Mouse (Mus musculus) liver, embryonic 14.5 days (tissue): ENCODE measurements around the gene Fhl2. TPM values are rescaled to one million over a fixed set of nuclear protein-coding genes. Genes with fewer than 3 reads are reported as not detected.

Experiments
- ATAC-seq: fragments of 200-750 bp; cut with Nextera tagmentation; 2 replicates; pipeline ENCODE4 v1.8.0; 2017; ENCODE audit warnings: moderate number of reproducible peaks, mild to moderate bottlenecking, moderate library complexity; ENCODE audit not compliant: insufficient read depth
- DNase-seq, 3 experiments: peaks; one replicate each; pipeline ENCODE4 v3.0.0-alpha.2; 2012 to 2013; ENCODE audit warnings: low read depth in 3 of 3, low spot score in 3 of 3
- H3K27ac ChIP-seq: fragments of 300-500 bp; sonication (generic); 2 replicates; pipeline ENCODE4 v1.5.1; 2014; ENCODE audit warnings: moderate library complexity, mild to moderate bottlenecking, control low read depth, inconsistent platforms
- H3K27me3 ChIP-seq: fragments of 300-500 bp; sonication (generic); 2 replicates; pipeline ENCODE4 v1.6.1; 2014; ENCODE audit warnings: mild to moderate bottlenecking, low read length, moderate library complexity; ENCODE audit not compliant: control insufficient read depth, insufficient read depth
- H3K36me3 ChIP-seq: fragments of 300-500 bp; sonication (generic); replicated peaks from 2 replicates; pipeline ENCODE4 v1.6.1; 2014; ENCODE audit warnings: low read depth; ENCODE audit not compliant: control insufficient read depth, insufficient read depth
- H3K4me1 ChIP-seq, 2 experiments: fragments of 200-500 bp in 1 of 2; fragments of 300-500 bp in 1 of 2; sonication (generic) in 1 of 2; replicated peaks; 2 replicates each; pipeline ENCODE4 v1.6.1; 2012 to 2014; ENCODE audit warnings: antibody characterized with exemption in 1 of 2, inconsistent platforms in 1 of 2, low read length in 1 of 2; ENCODE audit not compliant: control insufficient read depth in 2 of 2, insufficient read depth in 2 of 2
- H3K4me2 ChIP-seq: fragments of 300-500 bp; sonication (generic); 2 replicates; pipeline ENCODE4 v1.6.1; 2014; ENCODE audit warnings: low read depth, mild to moderate bottlenecking, control low read depth, moderate library complexity
- H3K4me3 ChIP-seq, 2 experiments: fragments of 200-500 bp in 1 of 2; fragments of 300-500 bp in 1 of 2; sonication (generic) in 1 of 2; 2 replicates each; pipeline ENCODE4 v1.5.1; 2012 to 2014; ENCODE audit warnings: low read depth in 2 of 2, low read length in 2 of 2, mild to moderate bottlenecking in 2 of 2, control low read depth in 1 of 2, inconsistent platforms in 1 of 2, moderate library complexity in 1 of 2; ENCODE audit not compliant: insufficient read depth in 1 of 2
- H3K9ac ChIP-seq: fragments of 300-500 bp; sonication (generic); replicated peaks from 2 replicates; pipeline ENCODE4 v1.6.1; 2014; ENCODE audit warnings: mild to moderate bottlenecking, control low read depth, moderate library complexity
- H3K9me3 ChIP-seq: fragments of 300-500 bp; sonication (generic); 2 replicates; pipeline ENCODE4 v1.6.1; 2016; ENCODE audit warnings: low read length, mixed read lengths; ENCODE audit not compliant: control insufficient read depth
- CTCF ChIP-seq: IDR thresholded peaks from 2 replicates; pipeline ENCODE4 v1.5.1; 2016; ENCODE audit warnings: antibody characterized with exemption, low read depth, control low read depth
- EP300 ChIP-seq: IDR thresholded peaks from 2 replicates; pipeline ENCODE4 v1.6.1; 2016; ENCODE audit warnings: antibody characterized with exemption, low read depth
- WGBS: fragments of 180-500 bp; shearing (Covaris S2); extraction: QIAGEN DNeasy Blood & Tissue Kit; methylation state at CpG from one replicate; pipeline ENCODE4 v1.1.7; 2014; ENCODE audit not compliant: insufficient replicate concordance; 5-methylcytosine and 5-hydroxymethylcytosine counted together
- polyA plus RNA-seq, 2 experiments: library from polyadenylated mRNA; depleted of rRNA in 1 of 2; stranded (reverse) in 1 of 2; unstranded in 1 of 2; fragments of >200 nt; fragmentation: Nextera tagmentation in 1 of 2; extraction: Ambion mirVana in 1 of 2; gene quantifications; 2 replicates each; pipeline versions ENCODE4 v1.2.1 to v1.2.3; 2012 to 2014

The Fhl2 gene
- polyA plus RNA-seq, 2 experiments, result 2.3 to 2.9 TPM

DNA sequence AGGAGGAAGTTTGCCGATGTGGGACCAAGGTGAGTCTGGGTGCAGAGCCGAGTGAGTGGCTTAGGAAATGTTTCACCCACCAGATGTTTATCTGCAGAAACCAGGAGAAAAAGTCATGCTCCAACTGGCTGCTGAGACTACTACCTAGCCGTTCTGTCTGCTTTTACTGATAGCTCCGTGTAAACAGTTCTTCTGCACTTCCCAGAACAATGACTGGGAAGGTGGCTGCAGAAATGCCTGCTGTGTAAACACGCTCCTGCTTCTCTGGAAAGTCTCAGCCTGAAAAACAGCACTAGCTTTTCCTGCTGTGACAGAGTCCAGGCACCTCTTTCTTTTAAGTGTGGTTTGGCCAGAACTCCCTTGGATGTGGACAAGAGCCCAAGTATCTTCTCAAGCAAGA, 6.5 kb upstream of the Fhl2 start:
- 17% methylated on average over 5 of the region's 5 CpGs for WGBS
- no peaks in the 10 kb centered on the region for H3K27me3 ChIP-seq
- no peak overlapping the region for H3K9ac ChIP-seq
- H3K9me3 ChIP-seq, result no peaks in the 10 kb centered on the region
- no peak for TF ChIP-seq CTCF
- TF ChIP-seq EP300, result no peak
- H3K36me3 ChIP-seq, result no peaks in the 10 kb centered on the region
- H3K4me2 ChIP-seq, result no peak overlapping the region
- ATAC-seq (no peak), DNase-seq (no peak)
- H3K4me3 ChIP-seq, result no peak overlapping the region
- no peaks in the 10 kb centered on the region for H3K4me1 ChIP-seq
- no peak overlapping the region for H3K27ac ChIP-seq

DNA sequence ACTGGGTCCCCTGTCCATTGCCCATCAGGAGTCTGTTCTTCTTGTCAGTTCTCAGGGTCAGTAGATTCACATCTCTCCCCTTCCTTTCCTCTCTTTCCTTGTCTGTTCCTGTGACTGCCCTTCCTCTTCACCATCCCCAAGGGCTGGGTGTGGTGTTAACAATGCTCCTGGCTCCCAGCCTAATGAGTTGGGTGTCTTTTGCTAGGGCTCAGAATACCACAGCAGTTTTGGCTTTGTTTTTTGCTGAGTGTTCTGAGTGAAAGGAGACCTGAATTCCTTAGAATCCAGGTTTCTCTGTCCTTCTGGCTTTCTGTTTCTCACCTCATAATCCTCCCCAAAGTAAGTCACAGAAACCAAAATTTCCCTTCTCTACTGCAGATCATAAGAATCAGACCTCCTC, 5.4 kb upstream of the Fhl2 start:
- no peak for DNase-seq
- no peak for TF ChIP-seq EP300
- TF ChIP-seq CTCF, result no peak
- no peaks in the 10 kb centered on the region for H3K36me3 ChIP-seq
- H3K4me1 ChIP-seq, result no peaks in the 10 kb centered on the region
- H3K4me2 ChIP-seq, result no peak overlapping the region
- H3K4me3 ChIP-seq, result no peak overlapping the region
- no peak overlapping the region for H3K27ac ChIP-seq
- no peaks in the 10 kb centered on the region for H3K27me3 ChIP-seq
- no peak for ATAC-seq
- H3K9ac ChIP-seq, result no peak overlapping the region
- no peaks in the 10 kb centered on the region for H3K9me3 ChIP-seq

DNA sequence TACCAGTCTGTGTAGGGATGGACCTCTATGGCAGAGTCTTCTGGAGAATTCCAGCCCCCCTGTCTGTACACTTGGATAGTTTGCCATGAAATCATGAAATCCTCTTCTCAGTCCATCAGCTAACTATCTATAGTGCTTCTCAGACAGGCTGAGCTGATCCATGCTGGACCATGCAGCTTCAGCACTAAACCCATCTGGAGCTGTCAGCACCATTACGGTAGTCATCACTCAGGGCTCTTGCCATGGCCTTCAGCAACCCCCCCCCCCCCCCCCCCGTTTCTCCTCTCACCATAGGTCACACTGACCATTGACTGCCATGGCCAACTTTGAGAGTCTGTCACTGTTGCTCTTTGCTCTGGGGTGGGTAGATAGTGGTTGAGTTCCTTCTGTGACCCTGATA, 5.0 kb upstream of the Fhl2 start:
- ATAC-seq, result no peak
- WGBS, result 64% methylated on average over 2 of the region's 2 CpGs
- no peak for TF ChIP-seq CTCF
- TF ChIP-seq EP300, result no peak

DNA sequence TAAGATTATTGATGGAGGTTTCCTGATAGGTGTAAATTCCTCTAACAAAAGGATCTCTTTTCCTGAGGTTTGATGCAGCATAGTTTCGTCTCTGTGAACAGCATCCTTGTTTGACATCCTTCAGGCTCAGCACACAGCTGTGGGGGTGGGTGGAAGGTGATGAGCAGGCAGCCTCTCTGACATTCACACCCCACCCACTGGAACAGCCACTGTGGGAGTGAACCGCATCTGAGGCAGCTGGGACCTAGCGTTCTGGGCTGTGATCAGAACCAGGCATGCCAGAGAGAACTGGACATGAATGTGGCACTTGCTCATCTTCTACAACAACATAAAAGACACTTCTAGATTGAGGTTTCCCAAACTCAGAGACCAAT, 3.1 kb upstream of the Fhl2 start:
- ATAC-seq (no peak), DNase-seq (no peak)
- Histone ChIP-seq H3K9ac (no peak overlapping the region), H3K27ac (no peak overlapping the region), H3K4me3 (no peak overlapping the region), H3K27me3 (no peaks in the 10 kb centered on the region), H3K4me1 (no peaks in the 10 kb centered on the region), H3K4me2 (no peak overlapping the region), H3K9me3 (no peaks in the 10 kb centered on the region), H3K36me3 (no peaks in the 10 kb centered on the region)
- TF ChIP-seq EP300 (no peak), CTCF (no peak)
- WGBS, result 65% methylated on average over 3 of the region's 3 CpGs

More for the DNA sequence above, 5.0 kb upstream of the Fhl2 start:
- H3K9me3 ChIP-seq, result no peaks in the 10 kb centered on the region
- no peak overlapping the region for H3K9ac ChIP-seq
- H3K4me1 ChIP-seq, result no peaks in the 10 kb centered on the region
- H3K4me3 ChIP-seq, result no peak overlapping the region
- no peak for DNase-seq
- no peaks in the 10 kb centered on the region for H3K27me3 ChIP-seq
- no peak overlapping the region for H3K4me2 ChIP-seq
- no peaks in the 10 kb centered on the region for H3K36me3 ChIP-seq
- no peak overlapping the region for H3K27ac ChIP-seq

DNA sequence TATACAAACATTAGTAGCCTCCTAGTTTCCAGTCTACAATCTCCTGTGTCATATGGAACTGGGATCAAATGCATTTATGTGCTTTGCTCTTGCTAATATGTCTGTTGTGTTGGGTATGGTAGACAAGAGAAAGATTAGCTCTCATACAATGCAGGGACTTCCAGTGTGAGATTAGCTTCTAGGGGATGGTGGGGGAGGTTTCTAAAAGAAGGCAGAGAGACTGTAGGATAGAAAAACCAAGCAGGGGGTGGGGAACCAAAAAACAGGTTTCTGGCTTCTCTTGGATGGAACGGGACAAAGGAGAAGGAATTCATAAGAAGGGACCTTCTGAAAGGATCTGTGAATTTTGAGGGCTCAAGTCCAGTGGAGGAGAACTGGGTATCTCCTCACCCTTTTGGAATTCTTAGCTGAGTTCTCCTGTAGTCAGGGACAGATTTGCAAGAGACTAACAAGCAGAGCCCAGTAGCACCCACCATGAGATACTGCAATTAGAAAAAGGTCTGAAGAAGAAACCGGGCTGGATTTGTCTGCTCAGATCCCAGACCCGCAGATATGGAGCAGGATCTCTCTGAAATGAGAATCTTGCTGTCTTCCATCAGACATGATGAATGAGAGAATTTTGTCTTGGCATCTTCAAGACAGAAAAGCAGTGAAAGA, 2.6 kb upstream of the Fhl2 start:
- TF ChIP-seq CTCF (no peak), EP300 (no peak)
- ATAC-seq, result no peak

More for the DNA sequence above, 2.6 kb upstream of the Fhl2 start:
- DNase-seq, result no peak
- 59% methylated on average over 3 of the region's 3 CpGs for WGBS
- no peak overlapping the region for H3K27ac ChIP-seq
- H3K9me3 ChIP-seq, result no peaks in the 10 kb centered on the region
- H3K9ac ChIP-seq, result no peak overlapping the region
- H3K27me3 ChIP-seq, result no peaks in the 10 kb centered on the region
- no peaks in the 10 kb centered on the region for H3K36me3 ChIP-seq
- no peak overlapping the region for H3K4me2 ChIP-seq
- H3K4me3 ChIP-seq, result no peak overlapping the region
- H3K4me1 ChIP-seq, result no peaks in the 10 kb centered on the region
